Comparison of ENCODE assay signal across 9 mouse cellular contexts in genomic region chr1:131905497-131905896, GRCm38 (mm10). TPM values are rescaled to one million over a fixed set of nuclear protein-coding genes. Genes with fewer than 3 reads are reported as not detected.
DNase-seq lines count a peak whose midpoint lies in the region; ATAC-seq and TF ChIP-seq lines count a peak whose summit lies in the region.
"Had no signal": no experiment of that assay in that cellular context is flagged by ENCODE, and none has a peak within 500 bp of the region (broad histone marks: within the 10 kb centered on the region; RNA-seq: fewer than 3 reads in every experiment).

No protein-coding gene starts in this region.

- DNase-seq in kidney, postnatal 4 days = peak; percentile 32 to 35
- no peak for DNase-seq in kidney, adult 18-20 months
- DNase-seq in CD4-positive helper T cell, adult 2 months (ENCODE audit: low read depth, low spot score) = peak; percentile 23
- DNase-seq in G1E (ENCODE audit: low spot score) = no peak
- peak; percentile 30 for DNase-seq in embryo, embryonic 9.5 days (ENCODE audit: extremely low spot score)
- DNase-seq in testis, postnatal 14 days (ENCODE audit: low spot score) = no peak
- no peak for DNase-seq in ovary, adult 18-20 months (ENCODE audit: low spot score)
- DNase-seq: cerebellum, adult 11 months; kidney, adult 8-10 months had no signal

- peaks cover 40% of the 10 kb centered on the region for H3K27me3 ChIP-seq in G1E (ENCODE audit: insufficient read depth, low read length)

- no peak overlapping the region for H3K4me3 ChIP-seq in G1E (ENCODE audit: low read depth, low read length)

- no peaks in the 10 kb centered on the region for H3K36me3 ChIP-seq in G1E (replicated peaks)

- H3K4me1 ChIP-seq in G1E (ENCODE audit: insufficient read depth, low read depth, low read length) = peaks cover 21% of the 10 kb centered on the region

- no peaks in the 10 kb centered on the region for H3K9me3 ChIP-seq in G1E (replicated peaks)

- 0 out of 2 replicates have a peak, but pooled peaks have one; percentile 23 for TF ChIP-seq CTCF in G1E (IDR thresholded peaks at IDR 0.05; ENCODE audit: low read depth, low read length)

- no peak for ATAC-seq in G1E (ENCODE audit: extremely low read depth, insufficient number of reproducible peaks, low FRiP score, poor library complexity, severe bottlenecking)

RNA-seq across cellular contexts. Expression of gene Nucks1, which starts 4.8 kb away (rescaled TPM):
- total RNA-seq in G1E (2014; fragmentation: Nextera tagmentation) (376 and 404 TPM in 2 replicates), G1E (2017) (405 and 507 TPM in 2 replicates)
- polyA plus RNA-seq in G1E (2012) = 35.2 and 38.1 TPM in 2 replicates

RNA-seq across cellular contexts. Expression of gene Rab29, which starts 38.5 kb away (rescaled TPM):
- total RNA-seq in G1E (2014; fragmentation: Nextera tagmentation) (not detected in 2 replicates), G1E (2017) (0.58 TPM in 1 of 2 replicates, not detected in the other)
- not detected in 2 replicates for polyA plus RNA-seq in G1E (2012)

RNA-seq across cellular contexts. Expression of gene Slc45a3, which starts 57.3 kb away (rescaled TPM):
- total RNA-seq in G1E (2014; fragmentation: Nextera tagmentation) (36.9 and 48.1 TPM in 2 replicates), G1E (2017) (51.4 and 56.6 TPM in 2 replicates)
- polyA plus RNA-seq in G1E (2012) = 12.3 and 14.4 TPM in 2 replicates

Comparison
In these comparisons a context has a peak if more than half of its experiments do, and no peak if none do; other contexts are left out.
1. DNase-seq: peak in kidney, postnatal 4 days (2 of 2), CD4-positive helper T cell, adult 2 months (single experiment) and embryo, embryonic 9.5 days (single experiment); none in kidney, adult 18-20 months (single experiment), G1E (single experiment), testis, postnatal 14 days (single experiment) and ovary, adult 18-20 months (single experiment).